Mouse (Mus musculus) frontal cortex, adult (tissue): Measurements from ENCODE around the gene Prdm8.
A peak's percentile ranks its signal among the peaks of the same experiment; 100 is the strongest.

ENCODE experiments used
- ATAC-seq: cut with Nextera tagmentation; 2 replicates; pipeline ENCODE4 v1.9.2; 2017; ENCODE audit warnings: mild to moderate bottlenecking, moderate library complexity, mixed read lengths; ENCODE audit not compliant: low TSS enrichment

Prdm8 gene

GRCm38 (mm10) chr5:98184281-98184910, 17.4 kb downstream of the Prdm8 start:
- no peak for ATAC-seq

GRCm38 (mm10) chr5:98184971-98185805, 18.2 kb downstream of the Prdm8 start:
- peak; percentile 18 for ATAC-seq

GRCm38 (mm10) chr5:98185806-98186751, 19.1 kb downstream of the Prdm8 start:
- no peak for ATAC-seq

GRCm38 (mm10) chr5:98189181-98190180, 22.5 kb downstream of the Prdm8 start:
- peak; percentile 75 for ATAC-seq

- no peak for ATAC-seq
Observed at GRCm38 (mm10) chr5:98192295-98192983, 25.4 kb downstream of the Prdm8 start.

GRCm38 (mm10) chr5:98194959-98195358, 28.0 kb downstream of the Prdm8 start:
- no peak for ATAC-seq

GRCm38 (mm10) chr5:98198412-98199218, 31.6 kb downstream of the Prdm8 start:
- peak; percentile 50; the same call in 1 of the 2 replicates for ATAC-seq

GRCm38 (mm10) chr5:98199219-98199552, 32.2 kb downstream of the Prdm8 start:
- ATAC-seq: no peak

- ATAC-seq: no peak
Observed at GRCm38 (mm10) chr5:98201606-98202005, 34.6 kb downstream of the Prdm8 start.

GRCm38 (mm10) chr5:98202996-98203395, 36.0 kb downstream of the Prdm8 start:
- ATAC-seq: no peak

GRCm38 (mm10) chr5:98212501-98212900, 45.5 kb downstream of the Prdm8 start:
- no peak for ATAC-seq

- ATAC-seq: no peak
Observed at GRCm38 (mm10) chr5:98221956-98222355, 55.0 kb downstream of the Prdm8 start.

GRCm38 (mm10) chr5:98226710-98227109, 59.7 kb downstream of the Prdm8 start:
- ATAC-seq: no peak

- ATAC-seq: no peak
Observed at GRCm38 (mm10) chr5:98229456-98229855, 62.5 kb downstream of the Prdm8 start.

GRCm38 (mm10) chr5:98238466-98238865, 71.5 kb downstream of the Prdm8 start:
- no peak for ATAC-seq
